Mouse (Mus musculus): ENCODE measurements around the gene Plekha1.

The Plekha1 gene

GRCm38 (mm10) chr7:130918260-130918659 is 52.7 kb downstream of the Plekha1 start:
- DNase-seq (ENCODE audit: low read depth, low spot score): no peak

GRCm38 (mm10) chr7:130922981-130923731 is 57.6 kb downstream of the Plekha1 start:
- no peak for DNase-seq (ENCODE audit: low read depth, low spot score)

GRCm38 (mm10) chr7:130930401-130930800 is 64.8 kb downstream of the Plekha1 start:
- peak; percentile 58 for DNase-seq (ENCODE audit: low read depth, low spot score)

- no peak for DNase-seq (ENCODE audit: low read depth, low spot score)
Observed at GRCm38 (mm10) chr7:130932921-130933320, 67.4 kb downstream of the Plekha1 start.

GRCm38 (mm10) chr7:130934654-130935053 is 69.1 kb downstream of the Plekha1 start:
- no peak for DNase-seq (ENCODE audit: low read depth, low spot score)

GRCm38 (mm10) chr7:130935421-130935792 is 69.9 kb downstream of the Plekha1 start:
- no peak for DNase-seq (ENCODE audit: low read depth, low spot score)

GRCm38 (mm10) chr7:130935793-130936471 is 70.4 kb downstream of the Plekha1 start, which contains the start of gene Htra1:
TSS of gene Htra1 (plus strand) at chr7:130936111.
- peak; percentile 79 for DNase-seq (ENCODE audit: low read depth, low spot score)

GRCm38 (mm10) chr7:130936472-130936951 is 71.0 kb downstream of the Plekha1 start:
- DNase-seq (ENCODE audit: low read depth, low spot score): peak; percentile 49

GRCm38 (mm10) chr7:130937266-130937841 is 71.8 kb downstream of the Plekha1 start:
- DNase-seq (ENCODE audit: low read depth, low spot score): no peak

- DNase-seq (ENCODE audit: low read depth, low spot score): peak; percentile 63
Observed at GRCm38 (mm10) chr7:130938005-130938404, 72.4 kb downstream of the Plekha1 start.

GRCm38 (mm10) chr7:130938896-130939295 is 73.3 kb downstream of the Plekha1 start:
- DNase-seq (ENCODE audit: low read depth, low spot score): no peak

GRCm38 (mm10) chr7:130940733-130941132 is 75.2 kb downstream of the Plekha1 start:
- DNase-seq (ENCODE audit: low read depth, low spot score): no peak

GRCm38 (mm10) chr7:130943280-130943895 is 77.8 kb downstream of the Plekha1 start:
- DNase-seq (ENCODE audit: low read depth, low spot score): no peak

GRCm38 (mm10) chr7:130944766-130945475 is 79.4 kb downstream of the Plekha1 start:
- DNase-seq (ENCODE audit: low read depth, low spot score): peak; percentile 87

GRCm38 (mm10) chr7:130945730-130946129 is 80.2 kb downstream of the Plekha1 start:
- peak; percentile 99 for DNase-seq (ENCODE audit: low read depth, low spot score)

- DNase-seq (ENCODE audit: low read depth, low spot score): peak; percentile 80
Observed at GRCm38 (mm10) chr7:130946303-130946702, 80.7 kb downstream of the Plekha1 start.

- DNase-seq (ENCODE audit: low read depth, low spot score): peak; percentile 61
Observed at GRCm38 (mm10) chr7:130948563-130949208, 83.1 kb downstream of the Plekha1 start.

GRCm38 (mm10) chr7:130949331-130949751 is 83.8 kb downstream of the Plekha1 start:
- peak; percentile 97 for DNase-seq (ENCODE audit: low read depth, low spot score)

- peak; percentile 69 for DNase-seq (ENCODE audit: low read depth, low spot score)
Observed at GRCm38 (mm10) chr7:130950482-130950881, 84.9 kb downstream of the Plekha1 start.

GRCm38 (mm10) chr7:130951004-130951403 is 85.4 kb downstream of the Plekha1 start:
- no peak for DNase-seq (ENCODE audit: low read depth, low spot score)

GRCm38 (mm10) chr7:130953376-130953775 is 87.8 kb downstream of the Plekha1 start:
- DNase-seq (ENCODE audit: low read depth, low spot score): no peak
